Mouse (Mus musculus) lung, embryonic 15.5 days (tissue): Measurements from ENCODE around the gene Cdc34b. TPM values are rescaled to one million over a fixed set of nuclear protein-coding genes. Genes with fewer than 3 reads are reported as not detected.

Source experiments
- ATAC-seq: fragments of 200-750 bp; cut with Nextera tagmentation; 2 replicates; pipeline ENCODE4 v1.8.0; 2017; ENCODE audit warnings: moderate number of reproducible peaks, borderline replicate concordance; ENCODE audit not compliant: low FRiP score, low TSS enrichment; ENCODE audit errors: extremely low read depth
- H3K27ac ChIP-seq: fragments of 300-500 bp; sonication (generic); 2 replicates; pipeline ENCODE4 v1.5.1; 2015; ENCODE audit warnings: moderate library complexity, mild to moderate bottlenecking, inconsistent platforms
- H3K27me3 ChIP-seq: fragments of 300-500 bp; sonication (generic); 2 replicates; pipeline ENCODE4 v1.6.1; 2015; ENCODE audit warnings: inconsistent platforms
- H3K36me3 ChIP-seq: fragments of 300-500 bp; sonication (generic); 2 replicates; pipeline ENCODE4 v1.6.1; 2015; ENCODE audit warnings: inconsistent platforms
- H3K4me1 ChIP-seq: fragments of 300-500 bp; sonication (generic); 2 replicates; pipeline ENCODE4 v1.6.1; 2015; ENCODE audit warnings: inconsistent platforms
- H3K4me2 ChIP-seq: fragments of 300-500 bp; sonication (generic); 2 replicates; pipeline ENCODE4 v1.6.1; 2015; ENCODE audit warnings: inconsistent platforms, mild to moderate bottlenecking, moderate library complexity
- H3K4me3 ChIP-seq: fragments of 300-500 bp; sonication (generic); 2 replicates; pipeline ENCODE4 v1.5.1; 2015; ENCODE audit warnings: mild to moderate bottlenecking, inconsistent platforms
- H3K9ac ChIP-seq: fragments of 300-500 bp; sonication (generic); 2 replicates; pipeline ENCODE4 v1.6.1; 2015; ENCODE audit warnings: inconsistent platforms
- H3K9me3 ChIP-seq: fragments of 300-500 bp; sonication (generic); 2 replicates; pipeline ENCODE4 v1.6.1; 2016; ENCODE audit warnings: inconsistent platforms
- polyA plus RNA-seq: library from polyadenylated mRNA; unstranded; fragments of >200 nt; fragmentation: Nextera tagmentation; extraction: Ambion mirVana; gene quantifications from 2 replicates; pipeline ENCODE4 v1.2.1, GENCODE M21; 2015

Gene Cdc34b
- polyA plus RNA-seq, 1 experiment from 2014 or later, result 0.25 TPM

GRCm38 (mm10) chr11:94791700-94792099 is 50.1 kb downstream of the Cdc34b start:
- ATAC-seq, result no peak
- no peaks in the 10 kb centered on the region for H3K27me3 ChIP-seq
- H3K4me1 ChIP-seq, result no peaks in the 10 kb centered on the region

More at GRCm38 (mm10) chr11:94791700-94792099, 50.1 kb downstream of the Cdc34b start:
- no peak overlapping the region for H3K27ac ChIP-seq
- no peaks in the 10 kb centered on the region for H3K9me3 ChIP-seq
- H3K36me3 ChIP-seq, result no peaks in the 10 kb centered on the region
- no peak overlapping the region for H3K9ac ChIP-seq
- no peak overlapping the region for H3K4me2 ChIP-seq
- no peak overlapping the region for H3K4me3 ChIP-seq

Other genes starting within 250 kb of the Cdc34b start
- 16.8 and 17.3 TPM in 2 replicates for gene Epn3, start 241.8 kb upstream of the Cdc34b start, polyA plus RNA-seq
- gene Mycbpap, start 220.0 kb upstream of the Cdc34b start, polyA plus RNA-seq, result 4.6 and 5.4 TPM in 2 replicates
- gene Rsad1, start 192.5 kb upstream of the Cdc34b start, polyA plus RNA-seq, result 3.2 and 3.7 TPM in 2 replicates
- gene Chad, start 176.7 kb upstream of the Cdc34b start, polyA plus RNA-seq, result 2.3 and 2.7 TPM in 2 replicates
- gene Acsf2, start 139.9 kb upstream of the Cdc34b start, polyA plus RNA-seq, result 6.8 and 7.1 TPM in 2 replicates
- gene Lrrc59, start 112.0 kb upstream of the Cdc34b start, polyA plus RNA-seq, result 198 and 205 TPM in 2 replicates
- gene Mrpl27, start 88.0 kb upstream of the Cdc34b start, polyA plus RNA-seq, result 136 and 139 TPM in 2 replicates
- gene Eme1, start 87.8 kb upstream of the Cdc34b start, polyA plus RNA-seq, result 24.8 and 26.2 TPM in 2 replicates
- 23.2 and 23.4 TPM in 2 replicates for gene Xylt2, start 64.3 kb upstream of the Cdc34b start, polyA plus RNA-seq
- gene Gm11541, start 37.3 kb upstream of the Cdc34b start, polyA plus RNA-seq, result 0.98 and 1.3 TPM in 2 replicates
- not detected in 2 replicates for gene Tmem92, start 40.9 kb downstream of the Cdc34b start, polyA plus RNA-seq
- 1,191 and 1,256 TPM in 2 replicates for gene Col1a1, start 194.4 kb downstream of the Cdc34b start, polyA plus RNA-seq
- not detected in 2 replicates for gene Hils1, start 225.8 kb downstream of the Cdc34b start, polyA plus RNA-seq
- 0.69 and 0.96 TPM in 2 replicates for gene Sgca, start 234.5 kb downstream of the Cdc34b start, polyA plus RNA-seq
- gene Ppp1r9b, start 249.3 kb downstream of the Cdc34b start, polyA plus RNA-seq, result 8.8 and 9.3 TPM in 2 replicates